Mouse (Mus musculus): ENCODE results near the gene Ms4a7. TPM values are rescaled to one million over a fixed set of nuclear protein-coding genes. Genes with fewer than 3 reads are reported as not detected.
"Not testable (repeated sequence)": the region's sequence is repeated elsewhere in the genome, so short reads cannot be mapped to it uniquely, and the experiment has no call there.

Ms4a7 gene
- total RNA-seq, 2 experiments from 2014 or later = 0.42 to 0.77 TPM

GRCm38 (mm10) chr19:11321123-11321522, 14.8 kb downstream of the Ms4a7 start:
- DNase-seq (ENCODE audit: extremely low spot score in 1 of 2, low spot score in 2 of 2) = no peak
- intact Hi-C loops (cut with DNase I) = no loop called here
- TF ChIP-seq CTCF (IDR thresholded peaks at IDR 0.05) = no peak
- Histone ChIP-seq H3K27ac (no peak overlapping the region), H3K4me3 (no peak overlapping the region)

- intact Hi-C loops (cut with DNase I) = no loop called here
- DNase-seq (ENCODE audit: extremely low spot score in 1 of 2, low spot score in 2 of 2) = no peak
- TF ChIP-seq CTCF (IDR thresholded peaks at IDR 0.05) = no peak; the same call in 1 of the 2 replicates
- H3K27ac ChIP-seq = no peak overlapping the region
- H3K4me3 ChIP-seq = no peak overlapping the region
Measured at GRCm38 (mm10) chr19:11316786-11317185, 19.2 kb downstream of the Ms4a7 start.

DNA sequence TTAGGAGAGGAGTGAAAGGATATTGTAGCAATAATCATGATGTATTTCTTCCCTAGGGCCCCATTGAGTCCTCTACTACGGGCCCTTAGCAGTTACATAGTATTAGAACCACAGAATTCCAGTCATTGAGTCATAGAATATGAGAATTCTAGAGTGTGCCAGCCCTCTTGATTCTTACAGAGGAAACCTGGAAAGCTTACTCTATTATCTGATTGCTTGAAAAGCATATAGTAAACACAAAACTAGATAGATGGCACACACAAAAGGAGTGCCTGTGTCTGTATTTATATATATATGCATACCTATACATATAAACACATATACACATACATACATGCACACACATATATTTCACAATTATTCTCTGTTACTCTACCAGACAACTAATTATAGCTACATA, 21.6 kb downstream of the Ms4a7 start, which contains the start of gene Ms4a14:
TSS of gene Ms4a14 (minus strand) at position 101 of the 400 bp plus-strand sequence.
- no peak for DNase-seq (ENCODE audit: extremely low spot score in 1 of 2, low spot score in 2 of 2)
- Histone ChIP-seq H3K4me3 (no peak within 1 kb of the TSS), H3K27ac (no peak within 1 kb of the TSS)
- intact Hi-C loops (cut with DNase I) = no loop called here
- no peak for TF ChIP-seq CTCF (IDR thresholded peaks at IDR 0.05)

DNA sequence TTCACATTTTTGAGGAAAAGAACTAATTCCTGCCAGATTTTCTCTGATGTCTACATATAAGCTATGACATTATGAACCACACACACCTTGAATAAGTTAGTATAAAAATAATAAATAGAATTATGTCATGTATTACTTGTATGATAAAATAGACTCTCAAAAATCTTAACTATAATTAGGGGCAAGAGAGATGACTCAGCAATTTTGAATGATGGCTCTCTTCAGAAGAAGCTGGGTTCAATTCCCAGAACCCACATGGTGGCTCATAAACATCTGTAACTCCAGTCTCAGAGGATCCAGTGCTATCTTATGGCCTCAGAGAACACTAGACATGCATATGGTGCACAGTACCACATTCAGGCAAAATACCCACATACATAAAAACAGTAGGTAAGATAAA, 27.1 kb downstream of the Ms4a7 start:
- DNase-seq (ENCODE audit: extremely low spot score in 1 of 2, low spot score in 2 of 2) = no peak
- intact Hi-C loops (cut with DNase I) = no loop called here
- Histone ChIP-seq H3K4me3 (no peak overlapping the region), H3K27ac (no peak overlapping the region)
- no peak for TF ChIP-seq CTCF (IDR thresholded peaks at IDR 0.05)

- DNase-seq (ENCODE audit: extremely low spot score in 1 of 2, low spot score in 2 of 2); intact Hi-C loops (cut with DNase I); H3K4me3 ChIP-seq; H3K27ac ChIP-seq: not testable (repeated sequence)
Measured at GRCm38 (mm10) chr19:11299529-11299928, 36.4 kb downstream of the Ms4a7 start.

GRCm38 (mm10) chr19:11298939-11299338, 37.0 kb downstream of the Ms4a7 start:
- Histone ChIP-seq H3K4me3 (no peak overlapping the region), H3K27ac (no peak overlapping the region)
- DNase-seq (ENCODE audit: extremely low spot score in 1 of 2, low spot score in 2 of 2) = no peak
- intact Hi-C loops (cut with DNase I) = no loop called here
- TF ChIP-seq CTCF (IDR thresholded peaks at IDR 0.05) = no peak

DNA sequence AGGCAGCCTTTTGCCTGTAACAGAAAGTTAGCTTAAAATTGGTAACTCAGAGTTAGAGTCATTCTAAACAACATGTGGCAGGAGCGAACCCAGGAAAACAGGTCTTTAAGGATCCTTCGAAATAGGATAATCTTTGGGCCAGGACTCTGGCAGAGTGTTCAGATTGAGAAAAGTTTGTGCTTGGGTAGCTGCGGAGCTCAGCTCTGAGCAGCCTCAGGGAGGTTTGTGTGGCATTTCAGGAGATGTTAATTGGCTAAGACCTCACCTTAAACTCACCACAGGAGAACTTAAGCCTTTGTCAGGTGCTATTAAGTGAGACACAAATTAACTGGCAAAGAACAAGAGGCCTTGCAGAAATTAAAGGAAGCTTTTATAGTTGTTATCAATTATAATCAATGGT, 42.3 kb downstream of the Ms4a7 start:
- H3K27ac ChIP-seq; DNase-seq (ENCODE audit: extremely low spot score in 1 of 2, low spot score in 2 of 2); intact Hi-C loops (cut with DNase I); H3K4me3 ChIP-seq: not testable (repeated sequence)

GRCm38 (mm10) chr19:11292990-11293389, 43.0 kb downstream of the Ms4a7 start:
- Histone ChIP-seq H3K4me3 (peak overlapping the region; percentile 37), H3K27ac (no peak overlapping the region)
- no peak for DNase-seq (ENCODE audit: extremely low spot score in 1 of 2, low spot score in 2 of 2)
- TF ChIP-seq CTCF (IDR thresholded peaks at IDR 0.05) = no peak
- intact Hi-C loops (cut with DNase I) = no loop called here

- Histone ChIP-seq H3K4me3 (no peak within 1 kb of the TSS), H3K27ac (no peak within 1 kb of the TSS)
- no peak for TF ChIP-seq CTCF (IDR thresholded peaks at IDR 0.05)
- intact Hi-C loops (cut with DNase I) = no loop called here
- DNase-seq (ENCODE audit: extremely low spot score in 1 of 2, low spot score in 2 of 2) = no peak
Measured at GRCm38 (mm10) chr19:11283773-11284172, 52.2 kb downstream of the Ms4a7 start, which contains the start of gene Ms4a5. Gene Ms4a5, minus strand, starts transcription at chr19:11283873.

- intact Hi-C loops (cut with DNase I) = no loop called here
- TF ChIP-seq CTCF (IDR thresholded peaks at IDR 0.05) = no peak
Measured at GRCm38 (mm10) chr19:11280223-11280622, 55.7 kb downstream of the Ms4a7 start.

DNA sequence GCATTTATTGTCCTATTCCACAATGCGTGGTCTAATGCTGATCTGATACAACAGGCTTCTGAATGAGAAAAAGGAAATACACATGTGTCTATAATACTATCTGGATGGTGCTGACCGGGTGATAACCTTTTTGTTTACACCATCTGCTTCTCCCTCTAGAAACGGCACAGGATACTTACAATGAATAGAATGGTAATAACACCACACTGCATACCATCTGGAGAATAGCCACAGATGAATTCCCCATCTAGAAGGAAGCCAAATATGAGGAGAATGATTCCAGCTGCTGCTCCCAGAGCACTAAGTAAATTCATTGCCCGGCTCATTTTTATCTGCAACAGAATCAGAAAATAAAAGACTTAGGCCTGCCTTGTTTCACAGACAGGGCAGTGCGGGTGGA, 59.5 kb downstream of the Ms4a7 start:
- DNase-seq (ENCODE audit: extremely low spot score in 1 of 2, low spot score in 2 of 2) = no peak
- Histone ChIP-seq H3K4me3 (no peak overlapping the region), H3K27ac (no peak overlapping the region)
- no peak for TF ChIP-seq CTCF (IDR thresholded peaks at IDR 0.05)
- intact Hi-C loops (cut with DNase I) = no loop called here

More at GRCm38 (mm10) chr19:11280223-11280622, 55.7 kb downstream of the Ms4a7 start:
- Histone ChIP-seq H3K27ac (no peak overlapping the region), H3K4me3 (no peak overlapping the region)
- no peak for DNase-seq (ENCODE audit: extremely low spot score in 1 of 2, low spot score in 2 of 2)

Other genes with a start within 250 kb of the Ms4a7 start
- gene 1700017D01Rik, start 205.3 kb downstream of the Ms4a7 start, total RNA-seq (2021) = not detected
- gene 1700025F22Rik, start 170.8 kb downstream of the Ms4a7 start, total RNA-seq (2021) = not detected
- gene Ms4a13, start 139.4 kb downstream of the Ms4a7 start, total RNA-seq (2021) = not detected
- not detected for gene Ms4a12, start 103.7 kb downstream of the Ms4a7 start, total RNA-seq (2021)
- not detected for gene Ms4a1, start 69.9 kb downstream of the Ms4a7 start, total RNA-seq (2021)
- gene Ms4a5, start 52.3 kb downstream of the Ms4a7 start, total RNA-seq (2021) = not detected
- not detected for gene Ms4a14, start 21.7 kb downstream of the Ms4a7 start, total RNA-seq (2021)
- gene Ms4a4a, start 39.4 kb upstream of the Ms4a7 start, total RNA-seq (2021) = 1 to 10 TPM in 1 of 2 experiments, under 1 TPM in 1; 0.57 to 1.6 TPM
- gene Ms4a4c, start 68.6 kb upstream of the Ms4a7 start, total RNA-seq (2021) = under 1 TPM in 1 of 2 experiments, not detected in 1; 0.34 TPM
- gene Ms4a4b, start 107.4 kb upstream of the Ms4a7 start, total RNA-seq (2021) = under 1 TPM in 1 of 2 experiments, not detected in 1; 0.20 TPM
- 1 to 10 TPM; 1.4 to 2.3 TPM for gene Ms4a6c, start 133.2 kb upstream of the Ms4a7 start, total RNA-seq (2021)
- gene Gm8369, start 149.8 kb upstream of the Ms4a7 start, total RNA-seq (2021) = 1 to 10 TPM; 1.3 to 1.5 TPM
- gene Ms4a6b, start 180.4 kb upstream of the Ms4a7 start, total RNA-seq (2021) = 1 to 10 TPM; 1.7 to 2.9 TPM
- gene Ms4a4d, start 200.7 kb upstream of the Ms4a7 start, total RNA-seq (2021) = not detected